Mouse (Mus musculus) gastrocnemius, postnatal 14 days (tissue): ENCODE measurements around the gene Sytl2. TPM values are rescaled to one million over a fixed set of nuclear protein-coding genes. Genes with fewer than 3 reads are reported as not detected.

Experiments used
- DNase-seq: peaks from one replicate; pipeline ENCODE4 v3.0.0; 2021; ENCODE audit warnings: mixed read lengths
- intact Hi-C: fragments of 180-260 bp; cut with DNase I; formaldehyde crosslinking; loops from one replicate; pipeline ENCODE4 v1.15.1; 2025; ENCODE audit warnings: low total_unique reads
- total RNA-seq, 2 experiments: library from RNA; stranded (reverse); gene quantifications; 2 replicates each; pipeline ENCODE4 v1.2.3; 2021

Gene Sytl2
- total RNA-seq, 2 experiments from 2014 or later, result 22.3 to 32.1 TPM

DNA sequence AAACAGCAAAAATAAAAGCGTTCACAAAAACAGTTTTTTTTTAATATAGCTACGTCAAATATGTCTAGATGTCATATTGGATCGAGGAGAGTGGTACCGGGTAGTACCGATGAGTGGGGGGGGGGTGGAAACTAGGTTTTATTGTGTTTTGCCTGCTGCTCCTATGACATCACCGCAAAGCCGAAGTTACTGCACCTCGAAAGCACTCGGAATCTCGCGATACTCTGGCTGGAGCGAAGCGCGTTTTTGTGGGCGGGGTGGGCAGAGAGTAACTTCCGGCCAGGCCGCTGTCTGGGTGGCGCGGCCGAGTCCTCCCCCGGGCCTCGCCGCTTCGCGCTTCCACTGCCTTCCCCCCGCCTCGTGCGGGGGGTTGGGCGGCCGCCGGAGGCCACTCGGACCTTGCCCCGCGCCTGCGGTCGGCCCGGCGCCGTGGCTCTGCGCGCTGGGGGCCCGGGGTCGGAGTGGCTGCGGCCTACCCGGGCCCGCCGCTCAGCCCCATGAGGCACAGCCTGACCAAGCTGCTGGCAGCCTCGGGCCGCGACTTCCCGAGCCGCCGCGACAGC, 140.5 kb downstream of the Sytl2 start, which contains the start of gene Crebzf:
Gene Crebzf (plus strand): TSS at position 212 of the 563 bp plus-strand sequence.
- DNase-seq, result peak; percentile 96

DNA sequence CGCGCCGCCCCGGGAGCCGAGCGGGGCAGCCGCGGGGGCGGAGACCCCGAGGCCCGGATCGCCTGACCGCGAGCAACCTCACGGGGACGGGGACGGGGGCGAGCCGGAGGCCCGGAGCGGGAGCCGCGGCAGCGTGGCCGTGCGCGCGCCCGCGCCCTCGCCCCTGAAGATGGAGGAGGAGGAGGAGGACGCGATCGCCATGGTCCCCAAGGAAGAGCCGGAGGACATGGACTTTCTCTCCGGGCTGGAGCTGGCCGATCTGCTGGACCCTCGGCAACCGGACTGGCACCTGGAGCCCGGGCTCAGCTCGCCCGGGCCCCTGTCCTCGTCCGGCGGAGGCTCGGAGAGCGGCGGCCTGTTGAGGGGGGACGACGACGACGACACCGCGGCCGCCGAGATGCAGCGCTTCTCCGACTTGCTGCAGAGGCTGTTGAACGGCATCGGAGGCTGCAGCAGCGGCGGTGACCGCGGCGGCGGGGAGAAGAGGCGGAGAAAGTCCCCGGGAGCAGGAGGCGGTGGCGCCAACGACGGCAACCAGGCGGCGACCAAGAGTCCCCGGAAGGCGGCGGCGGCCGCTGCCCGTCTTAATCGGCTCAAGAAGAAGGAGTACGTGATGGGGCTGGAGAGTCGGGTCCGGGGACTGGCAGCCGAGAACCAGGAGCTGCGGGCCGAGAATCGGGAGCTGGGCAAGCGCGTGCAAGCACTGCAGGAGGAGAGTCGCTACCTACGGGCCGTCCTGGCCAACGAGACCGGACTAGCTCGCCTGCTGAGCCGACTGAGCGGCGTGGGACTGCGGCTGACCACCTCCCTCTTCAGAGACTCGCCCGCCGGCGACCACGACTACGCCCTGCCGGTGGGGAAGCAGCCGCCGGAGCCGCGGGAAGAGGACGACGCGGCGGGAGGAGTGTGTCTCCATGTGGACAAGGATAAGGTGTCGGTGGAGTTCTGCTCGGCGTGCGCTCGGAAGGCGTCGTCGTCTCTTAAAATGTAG, 141.3 kb downstream of the Sytl2 start:
- intact Hi-C loops, result no loop called here
- peak; percentile 77 for DNase-seq

More for the DNA sequence above, 140.5 kb downstream of the Sytl2 start, which contains the start of gene Crebzf:
- intact Hi-C loops, result no loop called here

DNA sequence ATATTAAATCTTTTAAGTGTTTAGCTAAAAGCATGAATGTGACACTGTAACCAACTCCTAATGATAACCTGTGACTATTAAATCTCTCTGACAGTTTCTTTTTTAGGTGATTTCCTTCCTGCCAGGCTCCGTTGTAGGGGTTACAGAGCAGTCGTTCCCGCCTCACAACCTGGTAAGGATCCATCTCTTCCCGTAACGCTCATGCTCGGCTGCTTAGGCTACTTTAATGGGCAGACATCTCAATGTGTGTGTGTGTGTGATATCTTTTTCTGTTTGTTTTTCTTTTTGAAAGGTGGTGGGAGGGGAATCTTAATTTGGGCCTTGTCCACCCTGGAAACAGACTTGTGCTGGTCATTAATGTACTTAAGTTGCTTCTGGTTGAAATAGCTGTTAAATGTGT, 142.2 kb downstream of the Sytl2 start:
- DNase-seq, result no peak
- intact Hi-C loops, result no loop called here

DNA sequence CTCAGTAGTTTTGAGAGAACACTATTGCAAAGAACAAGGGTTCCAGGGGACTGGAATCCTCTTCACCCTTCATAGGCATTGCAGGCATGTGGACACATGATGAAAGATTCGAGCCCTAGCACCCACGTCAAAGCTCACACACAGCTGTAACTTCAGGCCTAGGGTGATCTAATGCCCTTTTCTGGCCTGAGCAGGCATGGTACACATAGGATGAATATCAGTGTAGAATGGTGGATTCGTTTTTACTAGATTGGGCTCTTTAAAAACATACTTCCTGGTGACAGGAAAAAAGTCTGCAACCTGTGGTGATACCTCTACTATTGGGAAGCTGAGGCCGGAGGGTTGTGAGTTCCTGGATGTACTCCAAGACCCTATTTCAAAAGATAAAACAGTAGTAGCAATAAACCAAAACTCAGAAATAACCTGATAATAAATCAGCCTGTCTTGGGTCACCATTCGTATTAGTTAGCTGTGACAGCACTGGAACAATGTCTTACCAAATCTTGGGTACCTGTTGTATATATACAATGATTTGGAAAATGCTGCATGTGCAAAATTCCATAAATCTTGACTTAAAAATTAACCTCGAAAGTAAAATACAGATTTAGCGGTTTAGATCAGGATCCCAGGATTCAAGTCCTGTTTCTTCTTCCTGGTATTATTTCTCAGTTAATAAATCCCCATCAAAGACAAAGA, 154.2 kb downstream of the Sytl2 start:
- intact Hi-C loops, result no loop called here
- DNase-seq, result no peak

DNA sequence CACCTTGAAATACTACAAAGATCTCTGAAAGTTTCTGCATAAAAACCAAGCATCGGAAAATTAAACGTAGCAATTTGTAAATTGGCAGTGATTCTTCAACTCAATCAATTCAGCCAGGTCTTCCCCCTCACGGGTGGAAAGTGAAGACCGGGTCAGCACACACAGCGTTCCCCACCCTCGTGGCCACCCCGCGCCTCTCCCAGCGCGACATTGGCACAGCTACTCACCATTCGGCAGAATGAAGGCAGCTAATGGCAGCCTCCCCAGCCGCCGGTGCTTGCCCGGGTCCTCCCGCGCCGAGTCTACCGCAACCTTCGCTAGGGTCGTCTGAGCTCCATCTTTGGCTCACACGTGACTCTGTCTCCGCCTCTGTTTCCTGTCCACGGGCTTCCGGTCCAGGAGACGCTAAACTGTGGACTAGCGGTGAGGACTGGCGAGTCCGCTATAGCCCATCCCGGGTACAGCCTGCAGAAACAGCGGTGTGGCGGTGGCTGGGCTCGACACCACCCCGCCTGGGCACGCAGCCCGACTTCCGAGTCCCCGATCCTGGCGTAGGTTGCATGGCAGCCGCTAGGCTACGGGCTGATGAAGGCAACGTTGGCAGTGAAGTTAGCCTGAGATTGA, 154.9 kb downstream of the Sytl2 start, which contains the start of gene Tmem126a:
Gene Tmem126a (minus strand): TSS at position 385 of the 624 bp plus-strand sequence.
- intact Hi-C loops, result no loop called here
- DNase-seq, result peak; percentile 89

DNA sequence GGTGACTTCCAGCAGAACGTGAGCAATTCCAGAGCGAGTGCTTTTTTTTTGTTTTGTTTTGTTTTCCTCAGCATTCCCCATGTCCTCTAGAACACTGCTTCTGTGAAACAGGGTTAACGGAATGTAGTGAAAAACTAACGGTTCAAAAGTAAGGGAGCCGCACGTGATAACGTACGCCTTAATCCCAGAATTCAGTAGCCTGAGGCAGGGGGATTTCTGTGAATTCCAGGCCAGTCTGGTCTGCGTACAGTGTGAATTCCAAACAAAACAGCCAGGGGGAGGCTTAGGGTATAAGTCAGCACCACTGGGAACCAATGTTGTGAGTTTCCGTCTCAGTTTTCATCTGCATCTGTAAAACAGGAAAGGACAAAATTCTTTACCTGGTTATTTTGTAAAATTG, 155.5 kb downstream of the Sytl2 start:
- no peak for DNase-seq
- intact Hi-C loops, result no loop called here

Other genes with a start within 250 kb of the Sytl2 start
- 100 to 1,000 TPM; 111 to 140 TPM for gene Picalm, start 172.0 kb upstream of the Sytl2 start, total RNA-seq
- gene Ccdc83, start 36.5 kb upstream of the Sytl2 start, total RNA-seq, result under 1 TPM; 0.16 to 0.33 TPM
- under 1 TPM in 1 of 2 experiments, not detected in 1; 0.13 TPM for gene Ccdc89, start 124.3 kb downstream of the Sytl2 start, total RNA-seq
- 10 to 100 TPM; 15.1 to 15.7 TPM for gene Crebzf, start 140.5 kb downstream of the Sytl2 start, total RNA-seq
- 10 to 100 TPM; 79.6 to 81.3 TPM for gene Tmem126a, start 155.0 kb downstream of the Sytl2 start, total RNA-seq
- gene Tmem126b, start 173.7 kb downstream of the Sytl2 start, total RNA-seq, result 10 to 100 TPM; 12.6 to 13.7 TPM
- under 1 TPM; 0.51 to 0.69 TPM for gene Dlg2, start 174.4 kb downstream of the Sytl2 start, total RNA-seq